Mouse (Mus musculus) olfactory bulb, adult 2 months (tissue): ENCODE data around the gene Frmd5. TPM values are rescaled to one million over a fixed set of nuclear protein-coding genes. Genes with fewer than 3 reads are reported as not detected.
"Not testable (repeated sequence)": the region's sequence is repeated elsewhere in the genome, so short reads cannot be mapped to it uniquely, and the experiment has no call there.

ENCODE experiments used
- H3K27ac ChIP-seq: fragments of 200-500 bp; 2 replicates; pipeline ENCODE4 v1.5.1; 2012; ENCODE audit warnings: low read depth, low read length; ENCODE audit not compliant: insufficient read depth
- H3K4me1 ChIP-seq: fragments of 200-500 bp; 2 replicates; pipeline ENCODE4 v1.6.1; 2012; ENCODE audit warnings: low read length; ENCODE audit not compliant: control insufficient read depth, insufficient read depth
- H3K4me3 ChIP-seq: fragments of 200-500 bp; 2 replicates; pipeline ENCODE4 v1.5.1; 2012; ENCODE audit warnings: mild to moderate bottlenecking, low read depth, low read length, moderate library complexity; ENCODE audit not compliant: insufficient read depth
- CTCF ChIP-seq: fragments of 200-500 bp; IDR thresholded peaks from 2 replicates; pipeline ENCODE4 v1.5.1; 2012; ENCODE audit warnings: low read depth, mild to moderate bottlenecking, low read length, moderate library complexity; ENCODE audit not compliant: insufficient read depth
- POLR2A ChIP-seq: fragments of 200-500 bp; IDR thresholded peaks from 2 replicates; pipeline ENCODE4 v1.6.1; 2012; ENCODE audit warnings: mild to moderate bottlenecking, low read depth, low read length, moderate library complexity; ENCODE audit not compliant: insufficient read depth
- WGBS: fragments of 180-500 bp; shearing (Covaris S2); methylation state at CpG from one replicate; pipeline ENCODE4 v1.1.7; 2018; 5-methylcytosine and 5-hydroxymethylcytosine counted together
- polyA plus RNA-seq: library from polyadenylated mRNA; stranded (reverse); fragments of >200 nt; gene quantifications from 2 replicates; pipeline ENCODE4 v1.2.4, GENCODE M21; 2012; ENCODE audit warnings: low replicate concordance; ENCODE audit not compliant: missing spikeins, insufficient read depth, insufficient read length

The Frmd5 gene
- polyA plus RNA-seq, 1 experiment, result not detected

GRCm38 (mm10) chr2:121565911-121566310, 241.0 kb downstream of the Frmd5 start:
- 53% methylated on average over 5 of the region's 5 CpGs for WGBS
- TF ChIP-seq CTCF, result no peak
- TF ChIP-seq POLR2A, result no peak

GRCm38 (mm10) chr2:121563117-121563516, 243.8 kb downstream of the Frmd5 start:
- TF ChIP-seq POLR2A (no peak), CTCF (no peak)
- 94% methylated on average over 3 of the region's 3 CpGs for WGBS
- no peak overlapping the region for H3K27ac ChIP-seq
- no peaks in the 10 kb centered on the region for H3K4me1 ChIP-seq
- no peak overlapping the region for H3K4me3 ChIP-seq

More at GRCm38 (mm10) chr2:121565911-121566310, 241.0 kb downstream of the Frmd5 start:
- Histone ChIP-seq H3K27ac (no peak overlapping the region), H3K4me3 (no peak overlapping the region), H3K4me1 (no peaks in the 10 kb centered on the region)

- no peaks in the 10 kb centered on the region for H3K4me1 ChIP-seq
- H3K27ac ChIP-seq, result no peak overlapping the region
- WGBS, result 90% methylated on average over 8 of the region's 8 CpGs
- no peak overlapping the region for H3K4me3 ChIP-seq
- TF ChIP-seq CTCF (no peak), POLR2A (no peak)
Measured at GRCm38 (mm10) chr2:121551271-121551670, 255.6 kb downstream of the Frmd5 start.

GRCm38 (mm10) chr2:121549630-121550029, 257.3 kb downstream of the Frmd5 start:
- H3K4me1 ChIP-seq, result no peaks in the 10 kb centered on the region
- WGBS, result 94% methylated on average over 6 of the region's 6 CpGs
- no peak overlapping the region for H3K27ac ChIP-seq
- H3K4me3 ChIP-seq, result no peak overlapping the region
- TF ChIP-seq CTCF (no peak), POLR2A (no peak)

- no peak overlapping the region for H3K27ac ChIP-seq
- TF ChIP-seq POLR2A (no peak), CTCF (no peak)
- H3K4me1 ChIP-seq, result no peaks in the 10 kb centered on the region
- no peak overlapping the region for H3K4me3 ChIP-seq
- 60% methylated on average over 3 of the region's 3 CpGs for WGBS
Measured at GRCm38 (mm10) chr2:121544829-121545228, 262.1 kb downstream of the Frmd5 start.

- no peak overlapping the region for H3K27ac ChIP-seq
- no peak overlapping the region for H3K4me3 ChIP-seq
- no peaks in the 10 kb centered on the region for H3K4me1 ChIP-seq
- 78% methylated on average over 2 of the region's 2 CpGs for WGBS
- TF ChIP-seq POLR2A, result no peak
Measured at GRCm38 (mm10) chr2:121525056-121525455, 281.8 kb downstream of the Frmd5 start.

- H3K27ac ChIP-seq, H3K4me1 ChIP-seq, H3K4me3 ChIP-seq: not testable (repeated sequence)
- WGBS, result 96% methylated on average over 3 of the region's 3 CpGs
Measured at GRCm38 (mm10) chr2:121522830-121523229, 284.1 kb downstream of the Frmd5 start.

- TF ChIP-seq POLR2A, result no peak
- TF ChIP-seq CTCF, result no peak
- no peak overlapping the region for H3K27ac ChIP-seq
- no peak overlapping the region for H3K4me3 ChIP-seq
- 71% methylated on average over 2 of the region's 2 CpGs for WGBS
- H3K4me1 ChIP-seq, result no peaks in the 10 kb centered on the region
Measured at GRCm38 (mm10) chr2:121522006-121522405, 284.9 kb downstream of the Frmd5 start.

- not testable (repeated sequence) for H3K4me3 ChIP-seq, H3K27ac ChIP-seq, H3K4me1 ChIP-seq
- 95% methylated on average over 4 of the region's 4 CpGs for WGBS
Measured at GRCm38 (mm10) chr2:121518711-121519110, 288.2 kb downstream of the Frmd5 start.

GRCm38 (mm10) chr2:121518106-121518505, 288.8 kb downstream of the Frmd5 start:
- Histone ChIP-seq H3K27ac (no peak overlapping the region), H3K4me3 (no peak overlapping the region), H3K4me1 (no peaks in the 10 kb centered on the region)
- no peak for TF ChIP-seq POLR2A
- no peak for TF ChIP-seq CTCF
- WGBS, result 94% methylated on average over 5 of the region's 5 CpGs
